Mouse (Mus musculus) thymus, postnatal 4 days (tissue): ENCODE results near the gene Rasgrf1.

Source experiments
- DNase-seq: peaks from one replicate; pipeline ENCODE4 v3.0.0; 2021

Rasgrf1 gene

GRCm38 (mm10) chr9:89907941-89908340 is 1.8 kb upstream of the Rasgrf1 start:
- no peak for DNase-seq

- DNase-seq = peak; percentile 11
Observed at GRCm38 (mm10) chr9:89908601-89909000, 1.1 kb upstream of the Rasgrf1 start.

GRCm38 (mm10) chr9:89910011-89910400 is 298 bp downstream of the Rasgrf1 start:
- no peak for DNase-seq

GRCm38 (mm10) chr9:89910741-89911444 is 1.2 kb downstream of the Rasgrf1 start:
- no peak for DNase-seq

GRCm38 (mm10) chr9:89911891-89912549 is 2.3 kb downstream of the Rasgrf1 start:
- no peak for DNase-seq

- no peak for DNase-seq
Observed at GRCm38 (mm10) chr9:89913135-89913534, 3.4 kb downstream of the Rasgrf1 start.

GRCm38 (mm10) chr9:89916471-89916870 is 6.8 kb downstream of the Rasgrf1 start:
- no peak for DNase-seq

GRCm38 (mm10) chr9:89917431-89917830 is 7.7 kb downstream of the Rasgrf1 start:
- DNase-seq = no peak

- no peak for DNase-seq
Observed at GRCm38 (mm10) chr9:89918832-89919231, 9.1 kb downstream of the Rasgrf1 start.

GRCm38 (mm10) chr9:89921121-89921520 is 11.4 kb downstream of the Rasgrf1 start:
- no peak for DNase-seq

- DNase-seq = no peak
Observed at GRCm38 (mm10) chr9:89922666-89923065, 13.0 kb downstream of the Rasgrf1 start.

GRCm38 (mm10) chr9:89924836-89925235 is 15.1 kb downstream of the Rasgrf1 start:
- DNase-seq = no peak

GRCm38 (mm10) chr9:89928497-89928896 is 18.8 kb downstream of the Rasgrf1 start:
- DNase-seq = no peak

GRCm38 (mm10) chr9:89940428-89940827 is 30.7 kb downstream of the Rasgrf1 start:
- peak; percentile 18 for DNase-seq

GRCm38 (mm10) chr9:89946830-89947229 is 37.1 kb downstream of the Rasgrf1 start:
- DNase-seq = no peak

GRCm38 (mm10) chr9:89948602-89949001 is 38.9 kb downstream of the Rasgrf1 start:
- no peak for DNase-seq

GRCm38 (mm10) chr9:89953596-89954215 is 44.0 kb downstream of the Rasgrf1 start:
- DNase-seq = no peak

GRCm38 (mm10) chr9:89954860-89955479 is 45.3 kb downstream of the Rasgrf1 start:
- no peak for DNase-seq

GRCm38 (mm10) chr9:89958959-89959358 is 49.3 kb downstream of the Rasgrf1 start:
- DNase-seq = peak; percentile 1

- no peak for DNase-seq
Observed at GRCm38 (mm10) chr9:89964091-89964490, 54.4 kb downstream of the Rasgrf1 start.

- no peak for DNase-seq
Observed at GRCm38 (mm10) chr9:89967716-89968115, 58.0 kb downstream of the Rasgrf1 start.

- DNase-seq = no peak
Observed at GRCm38 (mm10) chr9:89968836-89969450, 59.2 kb downstream of the Rasgrf1 start.

- DNase-seq = no peak
Observed at GRCm38 (mm10) chr9:89970271-89970670, 60.6 kb downstream of the Rasgrf1 start.
